Mouse (Mus musculus) ES-E14 (cell line): Measurements from ENCODE around the gene Adam1a.

ENCODE experiments used
- CHD2 ChIP-seq: IDR thresholded peaks from 2 replicates; pipeline ENCODE4 v1.6.1; 2014; ENCODE audit warnings: mild to moderate bottlenecking, low read depth, low read length, inconsistent platforms
- HCFC1 ChIP-seq: IDR thresholded peaks from 2 replicates; pipeline ENCODE4 v1.6.1; 2012; ENCODE audit warnings: low read length, inconsistent platforms, borderline replicate concordance; ENCODE audit not compliant: insufficient read depth
- MAFK ChIP-seq: IDR thresholded peaks from 2 replicates; pipeline ENCODE4 v1.6.1; 2014; ENCODE audit warnings: mild to moderate bottlenecking, low read depth, low read length, inconsistent platforms; ENCODE audit not compliant: insufficient read depth
- ZC3H11A ChIP-seq: IDR thresholded peaks from 2 replicates; pipeline ENCODE4 v1.6.1; 2012; ENCODE audit warnings: low read depth, mild to moderate bottlenecking, inconsistent platforms, low read length, borderline replicate concordance
- ZNF384 ChIP-seq: IDR thresholded peaks from 2 replicates; pipeline ENCODE4 v1.6.1; 2012; ENCODE audit warnings: low read depth, low read length, inconsistent platforms

DNA sequence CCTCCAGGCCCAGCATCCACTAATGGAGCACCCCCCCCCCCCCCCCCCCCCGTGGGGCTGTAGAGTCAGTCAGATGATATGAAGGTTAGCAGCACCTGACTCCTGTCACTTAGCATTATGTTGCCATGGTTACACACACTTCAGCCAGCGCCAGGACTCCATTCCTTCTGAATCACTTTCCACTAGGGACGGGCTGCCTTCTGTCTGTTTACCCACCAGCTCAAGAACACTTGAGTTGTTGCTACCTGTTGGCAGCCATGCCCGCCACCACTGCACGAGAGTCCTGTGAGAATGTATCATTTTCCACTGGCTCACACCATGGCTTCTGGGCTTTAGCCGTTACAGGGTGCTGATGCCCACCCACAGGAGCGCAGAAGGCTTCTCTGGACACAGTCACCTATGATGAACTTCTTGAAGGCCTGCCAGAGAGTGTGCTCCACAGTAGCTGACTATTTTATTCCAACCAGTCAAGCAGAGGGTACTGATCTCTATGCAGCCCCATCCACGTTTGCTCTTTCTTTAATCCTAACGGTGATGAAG is 24.7 kb upstream of the Adam1a start:
- TF ChIP-seq MAFK (no peak), CHD2 (no peak), ZC3H11A (no peak), ZNF384 (no peak), HCFC1 (no peak)
